Mouse (Mus musculus): ENCODE data around the gene Amh. TPM values are rescaled to one million over a fixed set of nuclear protein-coding genes. Genes with fewer than 3 reads are reported as not detected.
"Not testable (repeated sequence)": the region's sequence is repeated elsewhere in the genome, so short reads cannot be mapped to it uniquely, and the experiment has no call there.

Amh gene
- polyA plus RNA-seq, 1 experiment from 2014 or later = not detected

GRCm38 (mm10) chr10:80808985-80809632 lies 4.1 kb downstream of the Amh start:
- WGBS = 10% methylated on average over 18 of the region's 18 CpGs
- Histone ChIP-seq H3K4me3 (peak overlapping the region; percentile 16), H3K4me2 (peak overlapping the region; percentile 20; the same call in 1 of the 2 replicates), H3K4me1 (peaks cover 55% of the 10 kb centered on the region), H3K27me3 (peaks cover 38% of the 10 kb centered on the region), H3K36me3 (peaks cover 13% of the 10 kb centered on the region), H3K9ac (0 out of 2 replicates have a peak overlapping the region, but pooled peaks have one; percentile 14), H3K9me3 (no peaks in the 10 kb centered on the region), H3K27ac (no peak overlapping the region)
- ATAC-seq (ENCODE audit: insufficient number of reproducible peaks, low FRiP score, low TSS enrichment, low read depth) = no peak

- H3K27ac ChIP-seq = no peak overlapping the region
- 2% methylated on average over 20 of the region's 20 CpGs for WGBS
- peaks cover 38% of the 10 kb centered on the region for H3K27me3 ChIP-seq
- H3K9ac ChIP-seq = no peak overlapping the region
- no peak for ATAC-seq (ENCODE audit: insufficient number of reproducible peaks, low FRiP score, low TSS enrichment, low read depth)
- H3K9me3 ChIP-seq = no peaks in the 10 kb centered on the region
- H3K4me3 ChIP-seq = no peak overlapping the region; the same call in 1 of the 2 replicates
- 0 out of 2 replicates have a peak overlapping the region, but pooled peaks have one; percentile 17 for H3K4me2 ChIP-seq
- peaks cover 53% of the 10 kb centered on the region for H3K4me1 ChIP-seq
- H3K36me3 ChIP-seq = peaks cover 3% of the 10 kb centered on the region
Measured at GRCm38 (mm10) chr10:80810084-80810483, 5.0 kb downstream of the Amh start.

- peaks cover 38% of the 10 kb centered on the region for H3K27me3 ChIP-seq
- H3K27ac ChIP-seq = peak overlapping the region; percentile 17; the same call in 1 of the 2 replicates
Measured at GRCm38 (mm10) chr10:80812391-80813041, 7.5 kb downstream of the Amh start.

GRCm38 (mm10) chr10:80813366-80813765 lies 8.3 kb downstream of the Amh start, which contains the start of gene Jsrp1:
Jsrp1 (minus strand) TSS chr10:80813498.
- H3K4me1 ChIP-seq = peaks cover 22% of the 10 kb centered on the region
- no peak within 1 kb of the TSS; the same call in 1 of the 2 replicates for H3K9ac ChIP-seq
- 64% methylated on average over 4 of the region's 4 CpGs for WGBS
- H3K4me3 ChIP-seq = no peak within 1 kb of the TSS
- peaks cover 32% of the 10 kb centered on the region for H3K27me3 ChIP-seq
- H3K4me2 ChIP-seq = no peak within 1 kb of the TSS
- H3K9me3 ChIP-seq = no peaks in the 10 kb centered on the region
- H3K36me3 ChIP-seq = no peaks in the 10 kb centered on the region
- peak within 1 kb of the TSS; percentile 17; the same call in 1 of the 2 replicates for H3K27ac ChIP-seq
- ATAC-seq (ENCODE audit: insufficient number of reproducible peaks, low FRiP score, low TSS enrichment, low read depth) = no peak

More at GRCm38 (mm10) chr10:80812391-80813041, 7.5 kb downstream of the Amh start:
- H3K36me3 ChIP-seq = no peaks in the 10 kb centered on the region
- H3K4me3 ChIP-seq = no peak overlapping the region
- no peak overlapping the region for H3K9ac ChIP-seq
- H3K4me2 ChIP-seq = no peak overlapping the region
- WGBS = 51% methylated on average over 5 of the region's 5 CpGs
- peaks cover 30% of the 10 kb centered on the region for H3K4me1 ChIP-seq
- no peak for ATAC-seq (ENCODE audit: insufficient number of reproducible peaks, low FRiP score, low TSS enrichment, low read depth)
- no peaks in the 10 kb centered on the region for H3K9me3 ChIP-seq

- no peaks in the 10 kb centered on the region for H3K36me3 ChIP-seq
- no peak overlapping the region for H3K27ac ChIP-seq
- H3K4me3 ChIP-seq = no peak overlapping the region
- peaks cover 12% of the 10 kb centered on the region for H3K4me1 ChIP-seq
- no peak overlapping the region for H3K9ac ChIP-seq
- no peaks in the 10 kb centered on the region for H3K9me3 ChIP-seq
- 59% methylated on average over 7 of the region's 7 CpGs for WGBS
- H3K27me3 ChIP-seq = peaks cover 18% of the 10 kb centered on the region
- no peak overlapping the region for H3K4me2 ChIP-seq
- ATAC-seq (ENCODE audit: insufficient number of reproducible peaks, low FRiP score, low TSS enrichment, low read depth) = no peak
Measured at GRCm38 (mm10) chr10:80814800-80815199, 9.8 kb downstream of the Amh start.

GRCm38 (mm10) chr10:80816303-80816702 lies 11.3 kb downstream of the Amh start:
- H3K9me3 ChIP-seq; H3K4me3 ChIP-seq; ATAC-seq (ENCODE audit: insufficient number of reproducible peaks, low FRiP score, low TSS enrichment, low read depth); H3K9ac ChIP-seq; H3K4me1 ChIP-seq; H3K27ac ChIP-seq; H3K4me2 ChIP-seq; H3K27me3 ChIP-seq; H3K36me3 ChIP-seq: not testable (repeated sequence)
- WGBS = 77% methylated on average over 3 of the region's 3 CpGs

GRCm38 (mm10) chr10:80817164-80817563 lies 12.1 kb downstream of the Amh start:
- Histone ChIP-seq H3K9ac (no peak overlapping the region), H3K4me3 (no peak overlapping the region), H3K9me3 (no peaks in the 10 kb centered on the region), H3K27ac (no peak overlapping the region), H3K4me2 (no peak overlapping the region), H3K27me3 (0 out of 2 replicates have a peak, but pooled peaks cover 8% of the 10 kb centered on the region), H3K36me3 (no peaks in the 10 kb centered on the region), H3K4me1 (0 out of 2 replicates have a peak, but pooled peaks cover 5% of the 10 kb centered on the region)
- ATAC-seq (ENCODE audit: insufficient number of reproducible peaks, low FRiP score, low TSS enrichment, low read depth) = no peak
- WGBS = 62% methylated on average over 2 of the region's 2 CpGs

GRCm38 (mm10) chr10:80817955-80818354 lies 12.9 kb downstream of the Amh start:
- not testable (repeated sequence) for ATAC-seq (ENCODE audit: insufficient number of reproducible peaks, low FRiP score, low TSS enrichment, low read depth); H3K9me3 ChIP-seq; H3K4me1 ChIP-seq; H3K4me2 ChIP-seq; H3K27ac ChIP-seq; H3K27me3 ChIP-seq; H3K36me3 ChIP-seq; H3K9ac ChIP-seq; H3K4me3 ChIP-seq
- 83% methylated on average over 7 of the region's 7 CpGs for WGBS

- ATAC-seq (ENCODE audit: insufficient number of reproducible peaks, low FRiP score, low TSS enrichment, low read depth) = no peak
- Histone ChIP-seq H3K36me3 (no peaks in the 10 kb centered on the region), H3K4me2 (no peak overlapping the region), H3K4me1 (no peaks in the 10 kb centered on the region), H3K27ac (no peak overlapping the region), H3K27me3 (no peaks in the 10 kb centered on the region), H3K9me3 (no peaks in the 10 kb centered on the region), H3K4me3 (no peak overlapping the region), H3K9ac (no peak overlapping the region)
- WGBS = 51% methylated on average over 6 of the region's 6 CpGs
Measured at GRCm38 (mm10) chr10:80818599-80819281, 13.7 kb downstream of the Amh start.

GRCm38 (mm10) chr10:80819406-80819805 lies 14.4 kb downstream of the Amh start:
- no peak for ATAC-seq (ENCODE audit: insufficient number of reproducible peaks, low FRiP score, low TSS enrichment, low read depth)
- 57% methylated on average over 3 of the region's 3 CpGs for whole genome bisulfite sequencing
- Histone ChIP-seq H3K4me3 (no peak overlapping the region), H3K4me2 (no peak overlapping the region), H3K9me3 (no peaks in the 10 kb centered on the region), H3K9ac (no peak overlapping the region), H3K4me1 (no peaks in the 10 kb centered on the region), H3K36me3 (no peaks in the 10 kb centered on the region), H3K27ac (no peak overlapping the region), H3K27me3 (no peaks in the 10 kb centered on the region)

GRCm38 (mm10) chr10:80821991-80822390 lies 16.9 kb downstream of the Amh start:
- Histone ChIP-seq H3K4me1 (no peaks in the 10 kb centered on the region), H3K9me3 (no peaks in the 10 kb centered on the region), H3K9ac (no peak overlapping the region), H3K4me2 (no peak overlapping the region), H3K4me3 (no peak overlapping the region), H3K36me3 (no peaks in the 10 kb centered on the region), H3K27me3 (no peaks in the 10 kb centered on the region), H3K27ac (no peak overlapping the region)
- 43% methylated on average over 2 of the region's 2 CpGs for whole genome bisulfite sequencing
- ATAC-seq (ENCODE audit: insufficient number of reproducible peaks, low FRiP score, low TSS enrichment, low read depth) = no peak

GRCm38 (mm10) chr10:80822528-80822927 lies 17.5 kb downstream of the Amh start:
- Histone ChIP-seq H3K36me3 (no peaks in the 10 kb centered on the region), H3K27ac (no peak overlapping the region), H3K9ac (no peak overlapping the region), H3K9me3 (no peaks in the 10 kb centered on the region), H3K27me3 (no peaks in the 10 kb centered on the region), H3K4me1 (peaks cover 1% of the 10 kb centered on the region; the same call in 1 of the 2 replicates), H3K4me3 (no peak overlapping the region), H3K4me2 (no peak overlapping the region)
- WGBS = 88% methylated on average over 5 of the region's 5 CpGs
- no peak for ATAC-seq (ENCODE audit: insufficient number of reproducible peaks, low FRiP score, low TSS enrichment, low read depth)

Measured in limb, embryonic 15.5 days (tissue).